Mouse (Mus musculus) right cerebral cortex, postnatal 25 days (tissue): ENCODE measurements around the gene Olfr1275.

Experiments used
- DNase-seq: peaks from one replicate; pipeline ENCODE4 v3.0.0; 2022

The Olfr1275 gene

DNA sequence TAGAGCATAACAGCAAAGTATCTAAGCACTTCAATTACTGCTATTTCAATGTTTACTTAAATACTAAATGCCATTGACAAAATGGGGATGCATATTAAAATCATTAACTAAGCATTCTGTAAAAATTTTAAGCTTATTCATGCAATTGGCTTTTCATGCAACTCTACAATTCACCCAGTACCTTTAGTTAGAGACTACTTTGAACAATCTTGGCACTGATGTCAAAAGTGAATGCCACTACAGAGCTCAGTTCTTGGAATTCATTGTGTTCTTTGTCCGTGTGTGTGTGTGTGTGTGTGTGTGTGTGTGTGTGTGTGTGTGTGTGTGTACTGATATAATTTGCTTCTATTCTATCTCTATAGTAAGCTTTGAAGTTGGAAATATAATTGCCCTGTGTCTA lies at the start of gene Olfr1275:
Gene Olfr1275, minus strand, starts transcription at position 101 of the 400 bp plus-strand sequence.
- no peak for DNase-seq

DNA sequence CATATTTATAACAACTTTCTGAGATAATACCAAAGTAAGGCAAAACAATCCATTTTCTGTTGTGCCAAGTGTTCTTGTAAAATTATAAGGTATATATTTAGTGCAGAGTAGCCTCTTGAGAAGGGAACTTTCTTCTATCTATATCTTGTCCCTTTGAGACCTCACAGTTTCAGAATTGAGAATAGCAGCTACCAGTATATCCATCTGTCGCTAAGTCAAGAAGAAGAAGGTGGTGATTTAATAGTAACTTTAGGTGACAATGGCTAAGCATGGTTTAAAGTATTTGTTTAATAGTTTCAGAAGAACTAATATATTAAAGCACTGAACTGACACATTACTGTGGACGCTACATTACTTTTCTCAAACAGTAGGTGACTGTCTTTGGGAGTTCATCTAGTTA lies 38.9 kb upstream of the Olfr1275 start, which contains the start of gene Olfr1277:
Gene Olfr1277, minus strand, starts transcription at position 101 of the 400 bp plus-strand sequence.
- no peak for DNase-seq

DNA sequence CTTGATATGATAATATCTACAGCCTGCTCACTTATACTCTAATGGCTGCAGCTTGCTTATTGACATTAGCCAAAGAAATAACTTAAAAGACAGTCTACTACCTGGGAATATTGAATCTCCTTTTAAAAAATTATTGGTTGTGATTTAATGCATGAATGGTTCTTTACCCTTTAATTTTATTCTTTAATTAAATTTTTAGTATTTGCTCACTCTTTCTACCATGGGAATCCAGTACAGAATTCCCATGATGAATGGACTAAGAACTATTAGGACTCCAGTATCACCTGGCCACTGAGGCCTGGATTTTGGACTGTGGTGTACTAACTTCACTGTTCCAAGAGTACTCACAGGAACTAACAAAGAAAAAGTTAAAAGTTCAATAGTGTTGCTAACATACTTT lies 19.1 kb upstream of the Olfr1275 start, which contains the start of gene Olfr1276:
Gene Olfr1276, plus strand, starts transcription at position 301 of the 400 bp plus-strand sequence.
- DNase-seq: no peak

DNA sequence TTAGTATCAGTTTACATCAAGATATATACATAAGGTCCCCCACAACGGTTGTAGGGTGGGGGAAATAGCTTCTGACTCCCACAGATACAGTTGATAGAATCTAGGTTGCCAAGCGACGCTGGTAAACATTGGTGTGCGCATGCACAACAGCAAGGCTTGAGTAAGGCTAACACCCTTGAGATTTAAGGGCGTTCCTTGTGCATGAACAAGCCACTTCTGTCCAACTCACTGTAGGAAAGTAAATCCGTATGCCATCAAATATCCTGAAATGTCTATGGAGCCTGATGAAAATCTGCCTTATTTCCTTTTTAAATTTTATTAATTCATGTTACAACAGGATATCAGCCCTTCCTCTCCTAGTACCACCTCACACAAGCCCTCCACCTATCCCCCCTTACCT lies 5.6 kb downstream of the Olfr1275 start, which contains the start of gene 4930430A15Rik:
Gene 4930430A15Rik, minus strand, starts transcription at position 101 of the 400 bp plus-strand sequence.
- DNase-seq: no peak

DNA sequence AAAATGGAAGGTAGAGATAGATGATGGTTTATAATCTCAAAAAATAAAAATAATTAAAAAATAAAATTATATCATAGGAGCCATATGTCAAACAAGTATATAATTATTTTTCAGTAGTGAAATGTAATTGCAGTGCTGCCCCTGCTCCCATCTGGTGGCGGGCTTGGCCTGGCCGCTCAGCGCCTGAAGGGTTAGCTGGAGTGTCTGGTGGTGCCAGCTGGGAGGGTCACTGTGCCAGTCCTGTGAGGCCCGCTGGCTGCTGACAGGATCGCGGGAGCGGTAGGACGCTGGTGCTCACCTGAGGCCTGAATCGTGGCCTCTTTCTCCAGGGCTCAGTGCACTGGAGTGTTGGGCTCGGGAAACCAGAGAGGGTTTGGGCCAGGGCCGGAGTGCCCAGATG lies 53.0 kb downstream of the Olfr1275 start:
- DNase-seq: no peak
